Mouse (Mus musculus) thymus, adult 2 months (tissue): Measurements from ENCODE around the gene Pde6d.

Source experiments
- CTCF ChIP-seq: fragments of 200-500 bp; IDR thresholded peaks from 2 replicates; pipeline ENCODE4 v1.5.1; 2012; ENCODE audit warnings: mild to moderate bottlenecking, control low read depth, low read length, moderate library complexity, borderline replicate concordance; ENCODE audit not compliant: control insufficient read depth, poor library complexity, insufficient read depth; ENCODE audit errors: extremely low read depth
- POLR2A ChIP-seq: fragments of 200-500 bp; IDR thresholded peaks from 2 replicates; pipeline ENCODE4 v1.6.1; 2012; ENCODE audit warnings: mild to moderate bottlenecking, low read length, control low read depth, moderate library complexity; ENCODE audit not compliant: control insufficient read depth, poor library complexity, insufficient read depth; ENCODE audit errors: extremely low read depth

DNA sequence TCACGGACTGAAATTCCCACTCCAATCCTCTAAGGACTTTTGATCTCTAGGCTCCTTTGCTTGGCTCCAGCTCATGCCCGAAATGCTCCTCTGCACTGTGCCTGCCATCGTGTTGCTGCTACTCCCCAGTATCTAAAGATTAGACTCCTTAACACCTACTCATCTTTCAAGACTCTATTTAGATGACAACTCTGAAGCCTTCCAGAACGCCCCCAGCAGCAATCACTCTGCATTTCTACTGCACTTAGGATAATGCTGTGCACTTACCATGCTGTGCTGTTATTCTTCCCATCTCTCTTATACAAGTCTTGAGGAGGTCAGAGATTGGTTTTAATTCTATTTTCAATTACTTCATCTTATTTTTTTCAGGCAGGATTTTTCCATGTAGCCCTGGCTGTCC lies 10.5 kb downstream of the Pde6d start:
- TF ChIP-seq CTCF = no peak
- no peak for TF ChIP-seq POLR2A
